Mouse (Mus musculus): Measurements from ENCODE around the gene 1700022I11Rik. TPM values are rescaled to one million over a fixed set of nuclear protein-coding genes. Genes with fewer than 3 reads are reported as not detected.

Gene 1700022I11Rik
- polyA plus RNA-seq, 1 experiment from 2014 or later: 0.30 TPM

GRCm38 (mm10) chr4:42953435-42954094 is 15.8 kb upstream of the 1700022I11Rik start:
- 35% methylated on average over 10 of the region's 10 CpGs for WGBS
- no peak for DNase-seq (ENCODE audit: low spot score)
- Histone ChIP-seq H3K27ac (ENCODE audit: low read length) (no peak overlapping the region), H3K4me2 (replicated peaks; ENCODE audit: low read depth, low read length) (no peak overlapping the region), H3K9ac (replicated peaks; ENCODE audit: low read depth) (no peak overlapping the region), H3K9me3 (ENCODE audit: low read length) (no peaks in the 10 kb centered on the region), H3K36me3 (ENCODE audit: insufficient read depth, low read length) (0 out of 2 replicates have a peak, but pooled peaks cover 8% of the 10 kb centered on the region), H3K4me3 (ENCODE audit: low read depth, low read length) (no peak overlapping the region), H3K4me1 (ENCODE audit: insufficient read depth, low read depth, low read length) (0 out of 2 replicates have a peak, but pooled peaks cover 5% of the 10 kb centered on the region), H3K27me3 (replicated peaks; ENCODE audit: insufficient read depth, low read length) (0 out of 2 replicates have a peak, but pooled peaks cover under 1% of the 10 kb centered on the region)
- no peak for TF ChIP-seq EP300 (IDR thresholded peaks at IDR 0.05)
- TF ChIP-seq CTCF (IDR thresholded peaks at IDR 0.05): no peak
- ATAC-seq: no peak

DNA sequence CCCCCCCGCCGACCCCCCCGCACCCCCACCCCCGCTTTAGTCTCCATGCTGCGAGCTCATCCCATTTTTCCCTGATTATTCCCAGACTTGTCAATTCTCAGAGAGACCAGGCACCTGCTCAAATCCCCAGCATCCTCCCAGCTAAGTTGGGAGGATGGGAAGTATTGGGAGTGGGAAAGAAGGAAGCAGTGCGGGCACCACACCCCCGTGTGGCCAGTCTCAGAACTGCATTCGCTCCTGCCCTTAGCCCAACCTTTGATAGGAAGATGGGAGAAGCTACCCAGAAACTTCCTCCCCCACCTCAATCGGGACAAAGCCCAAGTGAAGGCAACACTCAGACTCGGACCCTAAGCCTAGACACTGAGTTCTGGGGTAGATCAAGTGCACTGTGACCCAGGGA is 15.1 kb upstream of the 1700022I11Rik start:
- H3K4me3 ChIP-seq (ENCODE audit: low read depth, low read length): no peak overlapping the region
- no peak overlapping the region for H3K4me2 ChIP-seq (replicated peaks; ENCODE audit: low read depth, low read length)
- no peak for ATAC-seq
- no peak overlapping the region for H3K27ac ChIP-seq (ENCODE audit: low read length)
- H3K9ac ChIP-seq (replicated peaks; ENCODE audit: low read depth): no peak overlapping the region
- WGBS: 14% methylated on average over 10 of the region's 10 CpGs
- H3K36me3 ChIP-seq (ENCODE audit: insufficient read depth, low read length): 0 out of 2 replicates have a peak, but pooled peaks cover 8% of the 10 kb centered on the region
- no peaks in the 10 kb centered on the region for H3K27me3 ChIP-seq (replicated peaks; ENCODE audit: insufficient read depth, low read length)
- TF ChIP-seq CTCF (IDR thresholded peaks at IDR 0.05): peak; percentile 94
- TF ChIP-seq EP300 (IDR thresholded peaks at IDR 0.05): no peak
- H3K9me3 ChIP-seq (ENCODE audit: low read length): no peaks in the 10 kb centered on the region
- 0 out of 2 replicates have a peak, but pooled peaks cover 5% of the 10 kb centered on the region for H3K4me1 ChIP-seq (ENCODE audit: insufficient read depth, low read depth, low read length)
- DNase-seq (ENCODE audit: low spot score): peak; percentile 77

- H3K27ac ChIP-seq (ENCODE audit: low read length): no peak overlapping the region
- 87% methylated on average over 3 of the region's 3 CpGs for WGBS
- no peak overlapping the region for H3K9ac ChIP-seq (replicated peaks; ENCODE audit: low read depth)
- H3K4me3 ChIP-seq (ENCODE audit: low read depth, low read length): no peak overlapping the region
- H3K4me1 ChIP-seq (ENCODE audit: insufficient read depth, low read depth, low read length): 0 out of 2 replicates have a peak, but pooled peaks cover 4% of the 10 kb centered on the region
- no peak for TF ChIP-seq CTCF (IDR thresholded peaks at IDR 0.05)
- TF ChIP-seq EP300 (IDR thresholded peaks at IDR 0.05): no peak
- H3K36me3 ChIP-seq (ENCODE audit: insufficient read depth, low read length): 0 out of 2 replicates have a peak, but pooled peaks cover 8% of the 10 kb centered on the region
- H3K9me3 ChIP-seq (ENCODE audit: low read length): no peaks in the 10 kb centered on the region
- ATAC-seq: no peak
- no peak overlapping the region for H3K4me2 ChIP-seq (replicated peaks; ENCODE audit: low read depth, low read length)
- H3K27me3 ChIP-seq (replicated peaks; ENCODE audit: insufficient read depth, low read length): no peaks in the 10 kb centered on the region
- no peak for DNase-seq (ENCODE audit: low spot score)
These were observed 14.2 kb upstream of the 1700022I11Rik start for GRCm38 (mm10) chr4:42955200-42955599.

- ATAC-seq (no peak), DNase-seq (ENCODE audit: low spot score) (no peak)
- Histone ChIP-seq H3K4me2 (replicated peaks; ENCODE audit: low read depth, low read length) (no peak overlapping the region), H3K36me3 (ENCODE audit: insufficient read depth, low read length) (0 out of 2 replicates have a peak, but pooled peaks cover 8% of the 10 kb centered on the region), H3K4me3 (ENCODE audit: low read depth, low read length) (no peak overlapping the region), H3K27me3 (replicated peaks; ENCODE audit: insufficient read depth, low read length) (no peaks in the 10 kb centered on the region), H3K4me1 (ENCODE audit: insufficient read depth, low read depth, low read length) (no peaks in the 10 kb centered on the region), H3K9me3 (ENCODE audit: low read length) (no peaks in the 10 kb centered on the region), H3K27ac (ENCODE audit: low read length) (no peak overlapping the region), H3K9ac (replicated peaks; ENCODE audit: low read depth) (no peak overlapping the region)
- 94% methylated on average over 17 of the region's 17 CpGs for WGBS
- TF ChIP-seq CTCF (IDR thresholded peaks at IDR 0.05) (no peak), EP300 (IDR thresholded peaks at IDR 0.05) (no peak)
These were observed 12.8 kb upstream of the 1700022I11Rik start for GRCm38 (mm10) chr4:42956581-42956980.

DNA sequence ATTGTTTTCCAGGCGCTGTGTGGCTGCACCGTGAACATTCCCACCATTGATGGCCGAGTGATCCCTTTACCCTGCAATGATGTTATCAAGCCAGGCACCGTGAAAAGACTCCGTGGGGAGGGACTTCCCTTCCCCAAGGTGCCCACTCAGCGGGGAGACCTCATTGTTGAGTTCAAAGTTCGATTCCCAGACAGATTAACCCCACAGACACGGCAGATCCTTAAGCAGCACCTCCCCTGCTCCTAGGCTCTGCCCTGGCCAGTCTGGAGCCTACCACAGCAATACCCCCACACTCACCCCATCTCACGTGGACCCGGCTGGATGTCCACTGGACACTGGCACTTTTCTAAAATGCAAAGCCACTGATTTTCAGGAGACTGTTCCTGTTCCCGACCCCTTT is 12.1 kb upstream of the 1700022I11Rik start:
- Histone ChIP-seq H3K4me1 (ENCODE audit: insufficient read depth, low read depth, low read length) (no peaks in the 10 kb centered on the region), H3K4me2 (replicated peaks; ENCODE audit: low read depth, low read length) (no peak overlapping the region), H3K4me3 (ENCODE audit: low read depth, low read length) (no peak overlapping the region), H3K27ac (ENCODE audit: low read length) (no peak overlapping the region), H3K9me3 (ENCODE audit: low read length) (no peaks in the 10 kb centered on the region), H3K9ac (replicated peaks; ENCODE audit: low read depth) (no peak overlapping the region), H3K36me3 (ENCODE audit: insufficient read depth, low read length) (0 out of 2 replicates have a peak, but pooled peaks cover 8% of the 10 kb centered on the region), H3K27me3 (replicated peaks; ENCODE audit: insufficient read depth, low read length) (no peaks in the 10 kb centered on the region)
- TF ChIP-seq EP300 (IDR thresholded peaks at IDR 0.05) (no peak), CTCF (IDR thresholded peaks at IDR 0.05) (no peak)
- WGBS: 82% methylated on average over 11 of the region's 11 CpGs
- no peak for ATAC-seq
- DNase-seq (ENCODE audit: low spot score): no peak

- 0 out of 2 replicates have a peak, but pooled peaks cover 8% of the 10 kb centered on the region for H3K36me3 ChIP-seq (ENCODE audit: insufficient read depth, low read length)
- no peak for DNase-seq (ENCODE audit: low spot score)
- H3K4me3 ChIP-seq (ENCODE audit: low read depth, low read length): no peak overlapping the region
- no peaks in the 10 kb centered on the region for H3K9me3 ChIP-seq (ENCODE audit: low read length)
- TF ChIP-seq EP300 (IDR thresholded peaks at IDR 0.05): no peak
- no peak for TF ChIP-seq CTCF (IDR thresholded peaks at IDR 0.05)
- no peaks in the 10 kb centered on the region for H3K4me1 ChIP-seq (ENCODE audit: insufficient read depth, low read depth, low read length)
- no peak for ATAC-seq
- H3K9ac ChIP-seq (replicated peaks; ENCODE audit: low read depth): no peak overlapping the region
- 79% methylated on average over 8 of the region's 8 CpGs for WGBS
- no peaks in the 10 kb centered on the region for H3K27me3 ChIP-seq (replicated peaks; ENCODE audit: insufficient read depth, low read length)
- H3K27ac ChIP-seq (ENCODE audit: low read length): no peak overlapping the region
- no peak overlapping the region for H3K4me2 ChIP-seq (replicated peaks; ENCODE audit: low read depth, low read length)
These were observed 11.4 kb upstream of the 1700022I11Rik start for GRCm38 (mm10) chr4:42957979-42958378.

Measured in lung, postnatal 0 days (tissue).